Mouse (Mus musculus) thymus, postnatal 10 days (tissue): Measurements from ENCODE around the gene Ccdc167.
"Not testable (repeated sequence)": the region's sequence is repeated elsewhere in the genome, so short reads cannot be mapped to it uniquely, and the experiment has no call there.

Experiments
- DNase-seq, 2 experiments: peaks; one replicate each; pipeline ENCODE4 v3.0.0; 2021; ENCODE audit warnings: low spot score in 2 of 2

Ccdc167 gene

GRCm38 (mm10) chr17:29719628-29720575, 3.1 kb upstream of the Ccdc167 start:
- no peak for DNase-seq

GRCm38 (mm10) chr17:29718660-29719059, 1.8 kb upstream of the Ccdc167 start:
- no peak for DNase-seq

DNA sequence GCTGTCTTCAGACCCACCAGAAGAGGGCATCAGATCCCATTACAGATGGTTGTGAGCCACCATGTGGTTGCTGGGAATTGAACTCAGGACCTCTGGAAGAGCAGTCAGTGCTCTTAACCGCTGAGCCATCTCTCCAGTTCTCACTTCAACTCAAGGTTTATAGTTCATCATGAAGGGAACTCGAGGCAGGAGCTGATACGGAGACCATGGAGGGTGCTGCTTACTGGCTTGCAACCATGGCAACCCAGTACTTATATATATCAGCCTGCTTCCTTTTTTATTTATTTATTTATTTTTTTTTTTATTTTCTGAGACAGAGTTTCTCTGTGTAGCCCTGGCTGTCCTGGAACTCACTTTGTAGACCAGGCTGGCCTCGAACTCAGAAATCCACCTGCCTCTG, 3.1 kb downstream of the Ccdc167 start:
- not testable (repeated sequence) for DNase-seq

GRCm38 (mm10) chr17:29712565-29712964, 4.3 kb downstream of the Ccdc167 start:
- DNase-seq = no peak

DNA sequence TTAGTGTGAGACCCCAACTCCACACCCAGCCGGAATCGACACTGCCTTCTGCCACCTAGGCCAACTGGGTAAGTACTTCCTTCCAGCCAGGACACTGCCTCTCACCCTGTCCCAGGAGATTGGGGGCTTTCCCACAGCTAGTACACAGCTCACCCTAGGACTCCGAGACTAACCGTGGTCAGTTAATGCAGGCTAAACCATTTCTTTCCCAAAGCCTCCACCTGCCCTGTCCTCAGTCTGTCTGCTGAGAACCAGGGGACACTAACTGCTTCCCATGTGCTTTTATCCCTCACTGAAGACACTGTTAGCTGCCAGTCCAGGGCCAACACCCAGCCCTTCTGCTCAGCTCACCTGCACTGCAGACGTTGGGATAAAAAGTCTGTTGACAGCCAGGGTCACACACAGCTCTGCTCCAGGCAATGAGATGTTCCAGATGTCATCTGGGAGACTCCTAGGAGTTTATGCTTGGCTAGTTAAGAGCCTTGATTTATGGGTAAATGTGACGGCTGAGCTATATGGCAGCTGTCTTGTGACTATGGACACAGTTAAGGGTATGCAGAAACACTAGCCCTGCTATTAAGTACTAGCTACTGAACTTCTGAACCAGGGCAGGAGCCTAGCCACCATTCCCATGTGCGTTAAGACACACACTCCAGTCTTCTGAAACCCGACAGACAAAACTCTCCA, 5.0 kb downstream of the Ccdc167 start:
- no peak for DNase-seq

- DNase-seq = no peak
Measured at GRCm38 (mm10) chr17:29711076-29711744, 5.6 kb downstream of the Ccdc167 start.

DNA sequence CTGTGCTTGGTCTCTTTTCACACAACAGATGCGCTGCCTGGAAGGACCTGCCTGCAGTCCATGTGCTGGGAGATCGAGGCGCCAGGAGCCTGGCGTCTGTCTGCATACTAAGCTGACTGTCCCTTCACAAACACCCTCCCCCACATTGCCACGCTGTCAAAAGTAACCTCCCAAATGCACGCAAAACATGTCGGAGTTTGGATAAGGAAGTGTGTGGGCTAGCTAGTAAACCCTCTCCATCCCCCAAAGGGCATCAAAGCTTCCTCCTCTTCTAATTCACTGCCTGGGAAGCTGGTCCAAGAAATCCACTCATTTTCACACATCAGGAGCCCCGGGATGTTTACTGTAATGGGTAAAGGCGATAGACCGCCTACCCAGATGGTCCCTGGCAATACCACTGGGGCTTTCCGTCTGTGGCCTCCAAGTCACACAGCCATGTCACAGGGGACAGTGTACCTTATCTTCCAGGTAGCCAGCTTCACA, 6.2 kb downstream of the Ccdc167 start:
- DNase-seq = no peak

- DNase-seq = no peak
Measured at GRCm38 (mm10) chr17:29708783-29709182, 8.1 kb downstream of the Ccdc167 start.

DNA sequence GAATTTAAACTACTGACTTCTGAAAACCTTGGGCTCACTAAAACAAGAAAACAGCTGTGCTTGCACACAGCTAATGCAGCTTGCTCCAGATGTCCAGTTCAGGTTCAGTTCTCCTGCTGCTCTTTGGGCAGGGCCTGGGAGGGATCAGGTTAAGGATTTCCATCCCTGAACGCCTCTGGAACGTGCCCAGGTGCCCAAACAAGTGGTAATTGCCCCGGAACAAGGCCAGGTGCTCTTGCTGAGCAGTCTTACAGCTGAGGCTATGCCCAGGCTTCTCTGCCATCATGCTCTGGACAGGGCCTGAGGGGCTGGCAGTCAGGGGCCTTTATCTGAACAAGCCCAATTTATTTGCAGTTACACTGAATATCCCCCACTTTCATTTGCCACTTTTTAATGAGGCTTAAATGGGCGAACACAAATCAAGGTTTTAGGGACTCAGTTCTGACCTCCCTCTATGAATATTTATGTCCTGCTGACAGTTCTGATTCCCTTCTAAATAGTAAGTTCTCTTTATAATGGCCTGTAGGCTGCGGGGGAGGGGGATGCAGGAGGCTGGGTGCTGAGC, 9.8 kb downstream of the Ccdc167 start:
- no peak for DNase-seq

DNA sequence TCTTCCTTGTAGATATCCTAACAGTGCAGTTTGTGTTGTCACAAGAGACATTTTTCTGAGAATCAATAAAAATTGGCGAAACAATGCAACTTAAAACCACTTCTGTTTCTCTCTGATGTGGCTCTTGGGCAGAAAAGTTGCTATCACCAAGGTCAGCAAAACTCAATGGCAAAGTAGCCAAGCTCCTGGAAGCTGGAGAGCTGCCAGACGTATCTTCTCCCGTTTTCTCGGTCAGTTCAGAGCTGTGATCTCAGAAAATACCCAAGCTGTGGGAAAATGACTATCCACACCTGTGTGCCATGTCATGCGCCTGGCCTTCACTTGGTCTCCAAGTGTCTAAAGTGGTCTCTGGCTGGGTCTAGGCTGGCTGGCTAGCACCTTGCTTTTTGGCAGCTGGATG, 11.0 kb downstream of the Ccdc167 start:
- DNase-seq = no peak

- DNase-seq = peak; percentile 51 to 77
Measured at GRCm38 (mm10) chr17:29704781-29705180, 12.1 kb downstream of the Ccdc167 start.

- DNase-seq = no peak
Measured at GRCm38 (mm10) chr17:29702938-29703710, 13.7 kb downstream of the Ccdc167 start.

- no peak for DNase-seq
Measured at GRCm38 (mm10) chr17:29700573-29700972, 16.3 kb downstream of the Ccdc167 start.

DNA sequence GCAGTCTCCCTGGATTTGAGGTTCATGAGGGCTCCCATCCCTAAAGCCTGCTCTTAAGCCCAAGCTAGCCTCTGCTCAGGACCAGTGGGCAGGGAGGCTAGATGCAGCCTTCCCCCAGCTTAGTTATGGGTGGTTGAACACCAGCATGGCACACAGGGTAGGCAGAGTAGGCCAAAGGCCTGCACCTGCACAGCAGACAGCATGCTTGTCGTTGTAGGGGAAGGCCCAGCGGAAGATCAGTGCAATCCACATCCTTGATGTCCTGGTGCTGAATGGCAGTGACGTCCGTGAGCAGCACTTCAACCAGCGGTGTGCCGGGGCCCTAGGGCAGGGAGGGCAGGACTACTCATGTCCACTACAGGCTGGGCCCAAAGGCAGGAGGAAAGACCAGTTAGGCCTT, 18.4 kb downstream of the Ccdc167 start:
- DNase-seq = no peak

DNA sequence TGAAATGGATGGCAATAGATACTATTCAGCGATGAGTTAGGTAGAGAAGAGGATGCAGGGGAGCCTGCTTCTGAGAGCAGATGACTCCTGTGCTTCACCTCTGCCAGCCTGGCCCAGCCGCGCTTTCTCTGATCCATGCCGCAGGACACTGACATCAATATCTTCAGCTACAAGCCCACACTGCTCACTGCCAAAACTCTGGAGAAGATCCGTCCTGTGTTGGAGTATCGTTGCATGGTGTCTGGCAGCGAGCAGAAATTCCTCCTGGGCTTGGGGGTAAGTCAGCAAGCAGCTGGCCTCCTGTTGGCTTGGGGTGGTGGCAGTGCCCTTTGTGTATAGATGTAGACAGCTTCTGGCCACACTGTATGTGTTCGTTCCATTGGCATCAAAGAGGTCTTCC, 19.9 kb downstream of the Ccdc167 start:
- no peak for DNase-seq

- no peak for DNase-seq
Measured at GRCm38 (mm10) chr17:29694516-29694915, 22.3 kb downstream of the Ccdc167 start.

- peak; percentile 76 to 78 for DNase-seq
Measured at GRCm38 (mm10) chr17:29693571-29693970, 23.3 kb downstream of the Ccdc167 start.

DNA sequence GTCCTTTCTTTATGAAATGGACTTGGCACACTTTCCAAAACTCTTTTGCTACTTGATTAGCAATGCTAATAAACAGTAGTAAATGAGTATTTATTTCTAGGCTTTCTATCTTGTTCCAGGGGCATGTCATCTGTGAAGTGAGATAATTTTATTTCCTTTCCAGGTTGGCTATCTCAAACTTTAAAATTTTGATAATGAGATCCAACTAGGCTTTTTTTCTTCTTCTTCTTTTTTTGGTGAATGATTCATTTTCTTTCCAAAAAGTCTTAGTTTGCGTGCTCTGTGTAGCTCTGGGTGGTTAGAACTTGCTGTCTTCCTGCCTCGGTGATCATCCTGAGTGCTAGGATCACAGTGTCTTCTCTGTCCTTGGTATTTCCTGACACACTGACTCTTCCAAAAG, 24.0 kb downstream of the Ccdc167 start:
- no peak for DNase-seq

DNA sequence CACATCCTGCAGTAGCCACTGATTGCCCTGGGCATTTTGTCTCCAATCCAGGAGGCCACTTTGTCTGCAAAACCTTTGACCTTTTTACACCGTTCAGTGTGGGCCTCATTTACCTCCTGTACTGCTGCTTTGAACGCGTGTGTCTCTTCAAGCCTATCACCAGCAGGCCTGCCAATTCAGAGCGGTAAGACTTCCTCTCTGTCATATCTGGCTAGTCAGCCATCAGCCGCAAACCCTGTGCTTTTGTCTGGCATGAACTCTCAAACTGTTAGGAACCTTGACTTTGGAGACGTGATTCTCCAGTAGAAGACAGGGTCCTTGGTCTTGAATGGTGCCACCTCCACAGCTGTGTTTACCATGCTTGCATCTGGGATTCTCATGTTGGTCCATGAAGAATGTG, 26.6 kb downstream of the Ccdc167 start:
- no peak for DNase-seq

DNA sequence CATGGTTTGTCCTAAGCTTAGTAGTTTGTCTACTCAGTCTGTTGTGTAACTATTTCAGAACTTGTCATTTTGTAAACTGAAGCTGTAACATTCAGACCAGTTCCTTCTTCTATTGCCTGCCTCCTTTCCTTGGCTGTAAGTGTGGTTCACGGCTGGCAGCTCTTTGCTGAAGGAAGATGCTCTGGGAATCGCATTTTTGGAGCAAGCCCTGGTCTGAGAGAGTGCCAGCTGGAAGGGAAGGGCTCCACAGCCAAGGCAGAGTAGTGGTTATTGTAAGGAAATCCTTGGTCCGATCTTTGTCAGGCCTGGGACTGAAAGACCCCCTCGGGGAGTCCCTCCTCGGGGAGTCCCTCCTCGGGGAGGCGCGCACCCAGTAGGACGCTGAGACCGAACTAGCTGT, 28.2 kb downstream of the Ccdc167 start:
- DNase-seq = no peak

DNA sequence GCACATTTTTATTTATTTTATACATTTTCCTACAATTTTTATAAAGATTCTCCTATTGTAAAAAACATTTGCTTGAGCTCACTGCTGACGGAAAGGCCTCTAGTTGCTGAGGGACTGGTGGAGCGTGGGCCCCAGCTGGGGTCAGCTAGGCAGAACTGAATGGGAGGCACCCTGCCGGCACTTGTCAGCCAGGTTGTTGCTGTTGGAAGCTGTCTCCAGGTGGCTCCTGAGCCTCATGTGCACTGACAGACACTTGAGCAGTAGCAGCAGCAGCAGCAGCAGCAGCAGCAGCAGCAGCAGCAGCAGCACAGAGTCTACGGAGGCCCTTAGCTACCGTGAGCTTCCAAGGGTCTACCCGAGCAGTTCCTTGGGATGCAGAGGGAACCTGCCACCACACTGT, 29.5 kb downstream of the Ccdc167 start:
- DNase-seq = no peak
